Mouse (Mus musculus) liver, embryonic 12.5 days (tissue): ENCODE measurements around the gene Klf6. TPM values are rescaled to one million over a fixed set of nuclear protein-coding genes. Genes with fewer than 3 reads are reported as not detected.

ENCODE experiments used
- ATAC-seq: fragments of 200-750 bp; cut with Nextera tagmentation; 2 replicates; pipeline ENCODE4 v1.8.0; 2017; ENCODE audit warnings: moderate number of reproducible peaks, mild to moderate bottlenecking, moderate library complexity
- H3K27ac ChIP-seq: fragments of 300-500 bp; sonication (generic); 2 replicates; pipeline ENCODE4 v1.5.1; 2016; ENCODE audit warnings: mild to moderate bottlenecking
- H3K27me3 ChIP-seq: fragments of 300-500 bp; sonication (generic); replicated peaks from 2 replicates; pipeline ENCODE4 v1.6.1; 2016; ENCODE audit warnings: mild to moderate bottlenecking, moderate library complexity
- H3K36me3 ChIP-seq: fragments of 300-500 bp; sonication (generic); 2 replicates; pipeline ENCODE4 v1.6.1; 2016; ENCODE audit warnings: mild to moderate bottlenecking, moderate library complexity
- H3K4me1 ChIP-seq: fragments of 300-500 bp; sonication (generic); 2 replicates; pipeline ENCODE4 v1.6.1; 2016
- H3K4me2 ChIP-seq: fragments of 300-500 bp; sonication (generic); 2 replicates; pipeline ENCODE4 v1.6.1; 2016; ENCODE audit warnings: mild to moderate bottlenecking, moderate library complexity
- H3K4me3 ChIP-seq: fragments of 300-500 bp; sonication (generic); 2 replicates; pipeline ENCODE4 v1.5.1; 2016; ENCODE audit warnings: mild to moderate bottlenecking, moderate library complexity
- H3K9ac ChIP-seq: fragments of 300-500 bp; sonication (generic); 2 replicates; pipeline ENCODE4 v1.6.1; 2016; ENCODE audit warnings: mild to moderate bottlenecking, moderate library complexity
- H3K9me3 ChIP-seq: fragments of 300-500 bp; sonication (generic); replicated peaks from 2 replicates; pipeline ENCODE4 v1.6.1; 2016; ENCODE audit warnings: mild to moderate bottlenecking, moderate library complexity
- WGBS: fragments of 180-500 bp; shearing (Covaris S2); methylation state at CpG from one replicate; pipeline ENCODE4 v1.1.7; 2016; ENCODE audit not compliant: insufficient replicate concordance; 5-methylcytosine and 5-hydroxymethylcytosine counted together
- polyA plus RNA-seq: library from polyadenylated mRNA; unstranded; fragments of >200 nt; fragmentation: Nextera tagmentation; extraction: Ambion mirVana; gene quantifications from 2 replicates; pipeline ENCODE4 v1.2.1, GENCODE M21; 2016

The Klf6 gene
- polyA plus RNA-seq, 1 experiment from 2014 or later = 26.3 TPM

GRCm38 (mm10) chr13:5888164-5888563 lies 26.9 kb downstream of the Klf6 start:
- no peaks in the 10 kb centered on the region for H3K36me3 ChIP-seq
- no peak overlapping the region for H3K4me3 ChIP-seq
- no peak overlapping the region for H3K27ac ChIP-seq
- no peaks in the 10 kb centered on the region for H3K4me1 ChIP-seq
- H3K27me3 ChIP-seq = no peaks in the 10 kb centered on the region
- no peaks in the 10 kb centered on the region for H3K9me3 ChIP-seq
- no peak overlapping the region for H3K9ac ChIP-seq
- no peak overlapping the region for H3K4me2 ChIP-seq
- no peak for ATAC-seq
- 34% methylated on average over 5 of the region's 5 CpGs for WGBS

GRCm38 (mm10) chr13:5888731-5889130 lies 27.4 kb downstream of the Klf6 start:
- 32% methylated on average over 1 of the region's 1 CpGs for WGBS
- Histone ChIP-seq H3K27ac (no peak overlapping the region), H3K4me1 (no peaks in the 10 kb centered on the region), H3K36me3 (no peaks in the 10 kb centered on the region), H3K9ac (no peak overlapping the region), H3K4me3 (no peak overlapping the region), H3K27me3 (no peaks in the 10 kb centered on the region), H3K4me2 (no peak overlapping the region), H3K9me3 (no peaks in the 10 kb centered on the region)
- ATAC-seq = no peak

- ATAC-seq = no peak
- WGBS = 57% methylated on average over 3 of the region's 3 CpGs
- H3K4me1 ChIP-seq = no peaks in the 10 kb centered on the region
- no peaks in the 10 kb centered on the region for H3K36me3 ChIP-seq
- H3K27ac ChIP-seq = no peak overlapping the region
- H3K4me3 ChIP-seq = no peak overlapping the region
- H3K9me3 ChIP-seq = no peaks in the 10 kb centered on the region
- no peaks in the 10 kb centered on the region for H3K27me3 ChIP-seq
- no peak overlapping the region for H3K9ac ChIP-seq
- no peak overlapping the region for H3K4me2 ChIP-seq
Measured at GRCm38 (mm10) chr13:5890035-5890434, 28.8 kb downstream of the Klf6 start.

DNA sequence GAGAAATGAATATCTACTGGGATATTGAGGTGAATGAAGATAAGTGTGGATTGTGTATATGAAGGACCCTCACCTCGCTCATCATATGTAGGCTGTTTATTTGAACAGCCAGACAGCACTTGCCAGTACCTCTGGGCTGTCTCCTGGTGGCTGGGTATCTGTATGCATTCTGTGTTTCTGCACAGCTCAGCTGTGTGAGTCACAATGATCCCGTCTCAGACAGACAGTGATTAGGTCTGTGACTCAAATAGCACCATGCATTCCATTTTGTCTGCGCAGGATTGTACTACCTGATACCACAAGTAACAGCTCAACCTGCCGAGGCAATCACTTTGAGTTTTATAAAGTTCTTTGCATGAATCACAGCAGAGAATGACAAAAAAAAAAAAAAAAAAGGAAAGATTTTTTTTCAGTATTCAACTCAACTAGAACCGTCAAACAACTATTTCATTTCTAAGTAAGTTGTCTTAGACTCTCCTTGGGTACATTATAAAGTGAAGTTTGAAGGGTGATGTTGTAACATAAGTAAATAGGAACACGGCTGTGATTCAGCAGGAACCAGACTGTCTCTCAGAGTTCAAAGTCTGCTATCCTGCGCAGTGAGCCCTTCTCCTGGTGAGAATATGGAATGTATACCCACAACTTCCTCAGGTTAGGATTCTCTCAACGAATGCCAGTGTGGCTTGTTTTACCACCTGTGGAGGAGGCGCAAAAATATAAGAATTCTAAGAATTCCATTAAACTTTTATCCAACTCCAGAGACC lies 31.6 kb downstream of the Klf6 start:
- no peak overlapping the region for H3K4me3 ChIP-seq
- no peak overlapping the region for H3K27ac ChIP-seq
- ATAC-seq = no peak
- H3K9ac ChIP-seq = no peak overlapping the region
- no peaks in the 10 kb centered on the region for H3K27me3 ChIP-seq
- H3K36me3 ChIP-seq = no peaks in the 10 kb centered on the region
- no peaks in the 10 kb centered on the region for H3K4me1 ChIP-seq
- WGBS = 66% methylated on average over 9 of the region's 9 CpGs
- H3K4me2 ChIP-seq = no peak overlapping the region
- H3K9me3 ChIP-seq = no peaks in the 10 kb centered on the region

DNA sequence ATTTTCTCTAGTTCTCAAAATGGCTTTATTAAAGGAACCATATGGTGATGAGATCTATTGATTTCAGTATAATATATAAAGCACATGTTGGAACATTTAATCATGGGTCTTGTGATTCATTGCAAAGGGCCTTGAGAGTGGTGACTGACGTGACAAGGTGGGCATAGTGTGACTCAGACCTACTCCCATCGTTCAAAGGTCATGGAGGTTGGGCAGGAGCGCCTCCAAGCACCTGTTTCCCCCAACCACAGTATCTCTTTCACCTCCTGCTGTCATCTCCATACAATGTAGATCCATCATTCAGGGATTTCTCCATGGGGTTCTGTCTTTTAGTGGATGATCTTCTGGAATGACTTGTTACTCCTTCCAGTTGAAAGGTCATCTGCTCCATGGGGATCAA lies 33.6 kb downstream of the Klf6 start:
- WGBS = 55% methylated on average over 3 of the region's 3 CpGs
- Histone ChIP-seq H3K9ac (no peak overlapping the region), H3K4me1 (no peaks in the 10 kb centered on the region), H3K36me3 (no peaks in the 10 kb centered on the region), H3K27ac (no peak overlapping the region), H3K27me3 (no peaks in the 10 kb centered on the region), H3K4me3 (no peak overlapping the region), H3K4me2 (no peak overlapping the region), H3K9me3 (no peaks in the 10 kb centered on the region)
- no peak for ATAC-seq

DNA sequence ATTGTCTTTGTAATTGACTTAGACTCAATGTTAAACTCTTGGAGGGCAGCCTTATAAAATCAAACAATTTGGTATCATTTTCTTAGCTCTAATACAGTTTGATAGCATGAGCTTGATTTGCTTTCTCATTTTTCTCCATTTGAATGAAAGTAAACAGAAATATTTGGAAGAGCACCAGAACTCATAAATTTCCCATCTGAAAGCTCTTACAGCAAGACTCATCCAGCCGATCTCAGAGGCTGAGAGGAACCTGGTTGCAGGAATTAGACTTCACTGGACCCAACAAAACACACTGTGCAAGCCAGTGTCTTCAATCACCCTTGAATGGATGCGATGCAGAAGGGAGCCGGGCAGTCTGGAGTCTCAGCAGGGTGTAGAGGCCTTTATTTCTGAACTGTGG lies 34.6 kb downstream of the Klf6 start:
- WGBS = 80% methylated on average over 3 of the region's 3 CpGs

GRCm38 (mm10) chr13:5897176-5897959 lies 36.1 kb downstream of the Klf6 start:
- 62% methylated on average over 14 of the region's 14 CpGs for WGBS
- no peak overlapping the region for H3K4me3 ChIP-seq
- no peak overlapping the region for H3K9ac ChIP-seq
- no peaks in the 10 kb centered on the region for H3K9me3 ChIP-seq
- H3K36me3 ChIP-seq = no peaks in the 10 kb centered on the region
- no peaks in the 10 kb centered on the region for H3K4me1 ChIP-seq
- H3K27me3 ChIP-seq = no peaks in the 10 kb centered on the region
- no peak overlapping the region for H3K4me2 ChIP-seq
- no peak for ATAC-seq
- H3K27ac ChIP-seq = no peak overlapping the region

More for the DNA sequence above, 34.6 kb downstream of the Klf6 start:
- Histone ChIP-seq H3K4me1 (no peaks in the 10 kb centered on the region), H3K4me2 (no peak overlapping the region), H3K9me3 (no peaks in the 10 kb centered on the region), H3K36me3 (no peaks in the 10 kb centered on the region), H3K4me3 (no peak overlapping the region), H3K27me3 (no peaks in the 10 kb centered on the region), H3K27ac (no peak overlapping the region), H3K9ac (no peak overlapping the region)
- no peak for ATAC-seq

GRCm38 (mm10) chr13:5899021-5899420 lies 37.7 kb downstream of the Klf6 start:
- H3K9me3 ChIP-seq = no peaks in the 10 kb centered on the region
- H3K4me3 ChIP-seq = no peak overlapping the region
- H3K4me1 ChIP-seq = no peaks in the 10 kb centered on the region
- H3K4me2 ChIP-seq = no peak overlapping the region
- ATAC-seq = no peak
- H3K27me3 ChIP-seq = no peaks in the 10 kb centered on the region
- no peak overlapping the region for H3K9ac ChIP-seq
- WGBS = 42% methylated on average over 1 of the region's 1 CpGs
- no peaks in the 10 kb centered on the region for H3K36me3 ChIP-seq
- H3K27ac ChIP-seq = no peak overlapping the region

- H3K4me1 ChIP-seq = no peaks in the 10 kb centered on the region
- H3K27ac ChIP-seq = no peak overlapping the region
- no peak overlapping the region for H3K9ac ChIP-seq
- no peak overlapping the region for H3K4me3 ChIP-seq
- no peaks in the 10 kb centered on the region for H3K27me3 ChIP-seq
- 56% methylated on average over 3 of the region's 3 CpGs for WGBS
- no peaks in the 10 kb centered on the region for H3K9me3 ChIP-seq
- H3K4me2 ChIP-seq = no peak overlapping the region
- no peaks in the 10 kb centered on the region for H3K36me3 ChIP-seq
- ATAC-seq = no peak
Measured at GRCm38 (mm10) chr13:5899641-5900040, 38.4 kb downstream of the Klf6 start.

DNA sequence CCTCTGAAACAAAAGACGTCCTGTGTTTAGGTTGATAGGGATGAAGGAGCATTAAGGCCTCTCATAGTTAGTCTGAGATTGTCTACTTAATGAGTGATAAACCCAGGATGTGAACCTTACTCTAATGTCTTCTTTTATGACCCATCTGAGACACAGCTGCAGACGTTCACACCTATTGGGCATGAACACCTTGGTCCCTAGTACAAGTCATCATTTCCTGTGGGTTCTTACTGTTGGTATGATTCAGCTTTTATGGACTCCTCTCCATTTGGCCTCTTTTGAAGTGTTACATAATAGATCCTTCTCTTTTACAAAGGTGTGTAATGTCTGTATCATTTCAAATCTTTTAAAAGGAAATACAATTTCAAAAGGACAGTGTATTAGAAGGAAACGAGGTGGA lies 51.9 kb downstream of the Klf6 start:
- no peaks in the 10 kb centered on the region for H3K27me3 ChIP-seq
- no peak overlapping the region for H3K27ac ChIP-seq
- no peaks in the 10 kb centered on the region for H3K4me1 ChIP-seq
- no peaks in the 10 kb centered on the region for H3K9me3 ChIP-seq
- no peak for ATAC-seq
- no peak overlapping the region for H3K4me3 ChIP-seq
- WGBS = 50% methylated on average over 3 of the region's 3 CpGs
- no peak overlapping the region for H3K4me2 ChIP-seq
- H3K9ac ChIP-seq = no peak overlapping the region
- no peaks in the 10 kb centered on the region for H3K36me3 ChIP-seq

DNA sequence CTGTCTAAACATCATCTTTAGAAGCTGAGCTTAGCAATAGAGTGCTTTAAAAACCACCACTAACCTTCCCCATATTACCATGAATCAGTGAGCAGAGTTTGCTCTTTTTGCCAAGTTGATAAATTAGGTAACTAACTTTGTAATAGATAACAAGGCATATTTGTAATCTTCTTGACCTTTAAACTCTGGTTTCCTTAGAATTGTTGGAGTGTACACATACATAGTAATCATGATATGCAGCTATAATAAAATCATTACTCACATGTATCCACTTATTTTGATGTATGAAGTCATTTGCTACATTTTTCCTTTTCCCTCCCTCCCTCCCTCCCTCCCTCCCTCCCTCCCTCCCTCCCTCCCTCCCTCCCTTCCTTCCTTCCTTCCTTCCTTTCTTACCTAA lies 56.1 kb downstream of the Klf6 start:
- Histone ChIP-seq H3K9ac (no peak overlapping the region), H3K36me3 (no peaks in the 10 kb centered on the region), H3K4me2 (no peak overlapping the region), H3K27ac (no peak overlapping the region), H3K4me1 (no peaks in the 10 kb centered on the region), H3K27me3 (no peaks in the 10 kb centered on the region), H3K9me3 (no peaks in the 10 kb centered on the region), H3K4me3 (no peak overlapping the region)
- no peak for ATAC-seq

GRCm38 (mm10) chr13:5919966-5920365 lies 58.7 kb downstream of the Klf6 start:
- Histone ChIP-seq H3K27me3 (no peaks in the 10 kb centered on the region), H3K4me3 (no peak overlapping the region), H3K4me2 (no peak overlapping the region), H3K9me3 (no peaks in the 10 kb centered on the region), H3K36me3 (no peaks in the 10 kb centered on the region), H3K9ac (no peak overlapping the region), H3K27ac (no peak overlapping the region), H3K4me1 (no peaks in the 10 kb centered on the region)
- 61% methylated on average over 4 of the region's 4 CpGs for WGBS
- ATAC-seq = no peak
